Mouse (Mus musculus) adrenal gland, adult 10 weeks (tissue): ENCODE measurements around the gene Il4ra. TPM values are rescaled to one million over a fixed set of nuclear protein-coding genes. Genes with fewer than 3 reads are reported as not detected.

Experiments used
- polyA plus RNA-seq: library from polyadenylated mRNA; stranded (reverse); fragments of 350-450 nt; fragmentation: Illumina TruSeq; extraction: RNeasy Lipid Tissue Mini Kit (QIAGEN cat#74804); gene quantifications from one replicate; pipeline ENCODE4 v1.2.3, GENCODE M21; 2014; ENCODE audit warnings: low read depth, low replicate concordance

The Il4ra gene
- 28.9 TPM for polyA plus RNA-seq

GRCm38 (mm10) chr7:125551766-125552709, at the start of gene Il4ra:
TSS of gene Il4ra (plus strand) at chr7:125552120.

GRCm38 (mm10) chr7:125603185-125603631, 51.3 kb downstream of the Il4ra start, which contains the start of gene Il21r:
TSS of gene Il21r (plus strand) at chr7:125603429.

Other genes starting within 250 kb of the Il4ra start
- 1.0 TPM for gene Kdm8, start 107.4 kb upstream of the Il4ra start, polyA plus RNA-seq
- gene Nsmce1, start 60.5 kb upstream of the Il4ra start, polyA plus RNA-seq: 62.9 TPM
- 0.47 TPM for gene Il21r, start 51.3 kb downstream of the Il4ra start, polyA plus RNA-seq
- gene Gtf3c1, start 155.7 kb downstream of the Il4ra start, polyA plus RNA-seq: 6.6 TPM
- 22.8 TPM for gene D430042O09Rik, start 155.8 kb downstream of the Il4ra start, polyA plus RNA-seq